10 mouse cellular contexts compared by ENCODE assay signal in genomic region chr17:3338821-3339220, GRCm38 (mm10). TPM values are rescaled to one million over a fixed set of nuclear protein-coding genes. Genes with fewer than 3 reads are reported as not detected.
DNase-seq lines count a peak whose midpoint lies in the region; ATAC-seq lines count a peak whose summit lies in the region.
"Had no signal": no experiment of that assay in that cellular context is flagged by ENCODE, and none has a peak within 500 bp of the region (broad histone marks: within the 10 kb centered on the region; RNA-seq: fewer than 3 reads in every experiment).

No protein-coding gene starts in this region.

- no peaks in the 10 kb centered on the region for H3K4me1 ChIP-seq in forebrain, embryonic 11.5 days (replicated peaks; ENCODE audit: control insufficient read depth, insufficient read depth, low read length)
- H3K4me1 ChIP-seq in forebrain, embryonic 10.5 days = peaks cover 5% of the 10 kb centered on the region; the same call in 1 of the 2 replicates
- no peaks in the 10 kb centered on the region for H3K4me1 ChIP-seq in midbrain, embryonic 11.5 days (ENCODE audit: control insufficient read depth, insufficient read depth, low read length)
- H3K4me1 ChIP-seq in midbrain, embryonic 10.5 days = peaks cover 9% of the 10 kb centered on the region
- peaks cover 11% of the 10 kb centered on the region for H3K4me1 ChIP-seq in intestine, embryonic 16.5 days (ENCODE audit: control insufficient read depth, insufficient read depth, low read length)
- H3K4me1 ChIP-seq in stomach, embryonic 16.5 days (ENCODE audit: control insufficient read depth, insufficient read depth, low read length) = peaks cover 5% of the 10 kb centered on the region; the same call in 1 of the 2 replicates

- no peaks in the 10 kb centered on the region for H3K9me3 ChIP-seq in forebrain, embryonic 11.5 days (ENCODE audit: control insufficient read depth, low read length)
- H3K9me3 ChIP-seq in forebrain, embryonic 10.5 days = no peaks in the 10 kb centered on the region
- no peaks in the 10 kb centered on the region for H3K9me3 ChIP-seq in midbrain, embryonic 11.5 days (ENCODE audit: control insufficient read depth, low read length)
- H3K9me3 ChIP-seq in midbrain, embryonic 10.5 days (replicated peaks) = no peaks in the 10 kb centered on the region
- H3K9me3 ChIP-seq in intestine, embryonic 16.5 days (ENCODE audit: control insufficient read depth, low read length) = no peaks in the 10 kb centered on the region
- H3K9me3 ChIP-seq in stomach, embryonic 16.5 days (replicated peaks; ENCODE audit: control insufficient read depth, low read length) = no peaks in the 10 kb centered on the region

- H3K36me3 ChIP-seq in forebrain, embryonic 11.5 days (ENCODE audit: control insufficient read depth, insufficient read depth, low read length) = no peaks in the 10 kb centered on the region
- H3K36me3 ChIP-seq in forebrain, embryonic 10.5 days (replicated peaks) = no peaks in the 10 kb centered on the region
- no peaks in the 10 kb centered on the region for H3K36me3 ChIP-seq in midbrain, embryonic 11.5 days (ENCODE audit: control insufficient read depth, insufficient read depth, low read length)
- no peaks in the 10 kb centered on the region for H3K36me3 ChIP-seq in midbrain, embryonic 10.5 days
- H3K36me3 ChIP-seq in intestine, embryonic 16.5 days (ENCODE audit: control insufficient read depth, insufficient read depth, low read length) = no peaks in the 10 kb centered on the region
- H3K36me3 ChIP-seq in stomach, embryonic 16.5 days (ENCODE audit: control insufficient read depth, insufficient read depth, low read length) = no peaks in the 10 kb centered on the region

- 0 out of 2 replicates have a peak, but pooled peaks have one; percentile 30 for ATAC-seq in forebrain, embryonic 11.5 days (replicated peaks; ENCODE audit: low FRiP score)
- peak; percentile 61; the same call in 1 of the 2 replicates for ATAC-seq in midbrain, embryonic 11.5 days (ENCODE audit: low FRiP score)
- ATAC-seq in intestine, embryonic 16.5 days = peak; percentile 58
- ATAC-seq in stomach, embryonic 16.5 days (ENCODE audit: insufficient read depth, low FRiP score) = peak; percentile 69; the same call in 1 of the 2 replicates

- no peak for DNase-seq in forebrain, embryonic 11.5 days (ENCODE audit: low spot score)
- no peak for DNase-seq in forebrain, embryonic 10.5 days (ENCODE audit: extremely low spot score, low spot score)
- DNase-seq in midbrain, embryonic 11.5 days (ENCODE audit: low spot score, missing footprints) = no peak
- DNase-seq in midbrain, embryonic 10.5 days (ENCODE audit: low spot score) = no peak
- no peak for DNase-seq in Muller cell, postnatal 12 days (ENCODE audit: inconsistent ontology term)
- DNase-seq in right cerebral cortex, adult 2 months (ENCODE audit: low spot score in 2 of 2) = no peak
- DNase-seq: gastrocnemius, postnatal 36 days; kidney, adult 11 months had no signal

- no peak overlapping the region for H3K4me2 ChIP-seq in forebrain, embryonic 11.5 days (ENCODE audit: low read depth, low read length, severe bottlenecking)
- H3K4me2 ChIP-seq in midbrain, embryonic 11.5 days = no peak overlapping the region
- H3K4me2 ChIP-seq in intestine, embryonic 16.5 days (ENCODE audit: low read depth, low read length) = no peak overlapping the region
- H3K4me2 ChIP-seq in stomach, embryonic 16.5 days (ENCODE audit: low read depth, low read length) = no peak overlapping the region

- H3K27ac ChIP-seq in forebrain, embryonic 11.5 days (ENCODE audit: low read depth, low read length) = no peak overlapping the region
- H3K27ac ChIP-seq in forebrain, embryonic 10.5 days = no peak overlapping the region
- H3K27ac ChIP-seq in midbrain, embryonic 11.5 days (ENCODE audit: low read depth, low read length) = no peak overlapping the region
- no peak overlapping the region for H3K27ac ChIP-seq in midbrain, embryonic 10.5 days (replicated peaks)
- no peak overlapping the region for H3K27ac ChIP-seq in intestine, embryonic 16.5 days (ENCODE audit: low read length)
- no peak overlapping the region for H3K27ac ChIP-seq in stomach, embryonic 16.5 days (ENCODE audit: low read length)

- no peak overlapping the region for H3K4me3 ChIP-seq in forebrain, embryonic 11.5 days (ENCODE audit: low read depth, low read length)
- no peak overlapping the region for H3K4me3 ChIP-seq in forebrain, embryonic 10.5 days
- no peak overlapping the region for H3K4me3 ChIP-seq in midbrain, embryonic 11.5 days (ENCODE audit: low read depth, low read length)
- no peak overlapping the region for H3K4me3 ChIP-seq in midbrain, embryonic 10.5 days
- H3K4me3 ChIP-seq in intestine, embryonic 16.5 days (ENCODE audit: low read length) = no peak overlapping the region
- H3K4me3 ChIP-seq in stomach, embryonic 16.5 days (replicated peaks; ENCODE audit: low read length) = no peak overlapping the region

- 85% methylated on average over 7 of the region's 7 CpGs for WGBS in forebrain, embryonic 11.5 days
- 85% methylated on average over 7 of the region's 7 CpGs for WGBS in forebrain, embryonic 10.5 days
- 79% methylated on average over 7 of the region's 7 CpGs for WGBS in midbrain, embryonic 11.5 days
- 91% methylated on average over 7 of the region's 7 CpGs for WGBS in midbrain, embryonic 10.5 days
- 57% methylated on average over 7 of the region's 7 CpGs for WGBS in intestine, embryonic 16.5 days
- WGBS in stomach, embryonic 16.5 days = 51% methylated on average over 7 of the region's 7 CpGs

- H3K27me3 ChIP-seq in forebrain, embryonic 11.5 days (ENCODE audit: control insufficient read depth, insufficient read depth, low read length) = no peaks in the 10 kb centered on the region; the same call in 1 of the 2 replicates
- no peaks in the 10 kb centered on the region for H3K27me3 ChIP-seq in forebrain, embryonic 10.5 days (ENCODE audit: poor library complexity, severe bottlenecking)
- no peaks in the 10 kb centered on the region for H3K27me3 ChIP-seq in midbrain, embryonic 11.5 days (ENCODE audit: control insufficient read depth, insufficient read depth, low read length)
- no peaks in the 10 kb centered on the region for H3K27me3 ChIP-seq in midbrain, embryonic 10.5 days (ENCODE audit: low read depth, poor library complexity, severe bottlenecking)
- no peaks in the 10 kb centered on the region for H3K27me3 ChIP-seq in intestine, embryonic 16.5 days (replicated peaks; ENCODE audit: control insufficient read depth, insufficient read depth, low read length)
- H3K27me3 ChIP-seq in stomach, embryonic 16.5 days (ENCODE audit: control insufficient read depth, insufficient read depth, low read length) = no peaks in the 10 kb centered on the region

- no peak overlapping the region for H3K9ac ChIP-seq in forebrain, embryonic 11.5 days (ENCODE audit: low read length)
- no peak overlapping the region for H3K9ac ChIP-seq in midbrain, embryonic 11.5 days (ENCODE audit: low read length)
- H3K9ac ChIP-seq in intestine, embryonic 16.5 days (ENCODE audit: low read depth, low read length) = no peak overlapping the region
- 0 out of 2 replicates have a peak overlapping the region, but pooled peaks have one; percentile 29 for H3K9ac ChIP-seq in stomach, embryonic 16.5 days (ENCODE audit: low read length)

RNA-seq across cellular contexts. Expression of gene Tiam2, which starts 12.4 kb away (rescaled TPM):
- 6.6 and 7.4 TPM in 2 replicates for polyA plus RNA-seq in forebrain, embryonic 11.5 days (2014; fragmentation: Nextera tagmentation; extraction: Ambion mirVana)
- 4.4 and 5.3 TPM in 2 replicates for polyA plus RNA-seq in forebrain, embryonic 10.5 days (2016; fragmentation: Nextera tagmentation; extraction: Ambion mirVana)
- 2.5 and 3.0 TPM in 2 replicates for polyA plus RNA-seq in midbrain, embryonic 11.5 days (2014; fragmentation: Nextera tagmentation; extraction: Ambion mirVana)
- polyA plus RNA-seq in midbrain, embryonic 10.5 days (2016; fragmentation: Nextera tagmentation; extraction: Ambion mirVana) = 2.9 and 3.0 TPM in 2 replicates
- 3.1 TPM in 2 replicates for polyA plus RNA-seq in intestine, embryonic 16.5 days (2015; fragmentation: Nextera tagmentation; extraction: Ambion mirVana)
- 4.7 and 5.0 TPM in 2 replicates for polyA plus RNA-seq in stomach, embryonic 16.5 days (2015; fragmentation: Nextera tagmentation; extraction: Ambion mirVana)
